Mouse (Mus musculus) brain, embryonic 14.5 days (tissue): ENCODE data around the gene Plekha7. TPM values are rescaled to one million over a fixed set of nuclear protein-coding genes. Genes with fewer than 3 reads are reported as not detected.
A peak's percentile ranks its signal among the peaks of the same experiment; 100 is the strongest.

Source experiments
- DNase-seq: peaks from one replicate; pipeline ENCODE4 v3.0.0-alpha.2; 2011; ENCODE audit warnings: low read depth
- CTCF ChIP-seq: fragments of 200-500 bp; IDR thresholded peaks from 2 replicates; pipeline ENCODE4 v1.5.1; 2012; ENCODE audit warnings: inconsistent platforms, mild to moderate bottlenecking, moderate library complexity, borderline replicate concordance; ENCODE audit not compliant: insufficient read depth, insufficient read length; ENCODE audit errors: extremely low read depth
- POLR2A ChIP-seq: fragments of 200-500 bp; IDR thresholded peaks from 2 replicates; pipeline ENCODE4 v1.6.1; 2012; ENCODE audit warnings: mild to moderate bottlenecking, inconsistent platforms, borderline replicate concordance; ENCODE audit not compliant: poor library complexity, insufficient read depth, insufficient read length, severe bottlenecking; ENCODE audit errors: extremely low read depth
- polyA plus RNA-seq: library from polyadenylated mRNA; depleted of rRNA; stranded (reverse); fragments of >200 nt; gene quantifications from 2 replicates; pipeline ENCODE4 v1.2.3, GENCODE M21; 2012

Plekha7 gene
- polyA plus RNA-seq, 1 experiment = 13.5 TPM

DNA sequence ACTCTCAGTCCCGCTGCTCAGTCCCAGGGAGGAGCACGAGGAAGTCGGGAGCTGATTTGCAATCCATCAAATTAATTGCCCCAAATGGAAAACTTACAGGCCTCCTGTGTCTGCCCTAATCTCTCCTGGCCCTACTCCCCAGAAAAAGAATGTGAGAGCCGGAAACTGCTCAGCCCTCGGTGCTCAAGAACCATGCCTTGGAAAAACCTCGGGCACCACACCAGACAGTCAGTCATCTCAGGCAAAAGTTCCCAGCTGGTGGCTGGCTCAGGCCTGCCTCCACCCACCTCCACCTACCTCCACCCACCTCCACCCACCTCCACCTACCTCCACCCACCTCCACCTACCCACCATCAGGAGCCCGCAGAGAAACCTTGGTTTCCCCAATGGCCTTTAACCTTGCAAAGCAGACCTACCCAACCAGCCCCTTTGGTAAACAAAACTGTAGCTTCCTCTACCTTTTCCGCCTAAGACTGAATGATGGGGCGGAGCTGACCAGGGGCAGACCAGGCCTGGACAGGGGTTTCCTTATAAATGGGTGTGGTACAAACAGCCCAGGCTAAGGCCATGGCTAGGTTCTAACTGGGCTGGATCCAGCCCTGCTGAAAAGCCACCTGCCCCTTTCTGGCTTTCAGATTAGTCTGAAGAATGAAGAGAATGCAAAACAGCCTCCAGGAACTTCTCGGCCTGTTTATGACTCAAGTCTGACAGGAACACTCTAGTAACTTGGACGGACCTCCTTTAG is 21.4 kb downstream of the Plekha7 start:
- TF ChIP-seq CTCF (no peak), POLR2A (no peak)
- no peak for DNase-seq

DNA sequence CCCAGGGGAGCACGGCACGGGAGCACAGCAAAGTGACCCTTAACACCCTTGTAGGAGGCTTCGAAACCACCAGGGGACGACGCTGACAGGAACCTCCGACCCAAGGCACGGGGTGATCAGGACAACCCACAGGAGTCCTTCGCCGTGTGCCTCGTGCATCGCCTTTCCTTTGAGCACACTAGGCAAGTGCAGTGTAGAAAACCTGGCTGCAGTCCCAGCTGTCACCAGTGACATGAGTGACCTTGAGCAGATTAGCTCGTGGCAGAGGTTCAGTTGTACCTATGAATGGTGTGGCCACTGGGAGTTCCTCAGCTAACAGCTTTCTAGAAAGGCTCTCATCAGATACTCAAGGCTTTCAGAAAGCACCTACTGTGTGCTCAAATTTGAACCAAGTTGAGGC is 22.0 kb downstream of the Plekha7 start:
- TF ChIP-seq CTCF (no peak), POLR2A (no peak)
- peak; percentile 45 for DNase-seq

DNA sequence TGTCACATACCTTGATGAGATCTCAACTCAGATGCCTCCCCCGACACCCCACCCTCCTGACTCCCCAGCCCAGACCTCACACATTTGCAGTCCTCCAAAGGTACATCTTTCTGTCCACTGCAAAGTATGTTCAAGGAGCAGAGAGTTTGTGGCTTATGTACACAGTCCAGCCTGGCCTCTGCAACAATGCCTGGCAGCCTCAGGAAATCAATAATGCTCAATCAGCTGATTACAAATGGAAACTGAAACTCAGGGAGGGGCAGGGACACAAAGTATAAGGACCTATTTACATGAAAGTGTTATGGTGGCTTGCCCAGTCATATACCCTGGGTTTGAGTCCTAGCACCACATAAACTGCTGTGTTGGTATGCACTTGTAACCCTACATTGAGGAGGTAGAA is 23.0 kb downstream of the Plekha7 start:
- TF ChIP-seq CTCF = no peak
- TF ChIP-seq POLR2A = no peak
- no peak for DNase-seq

DNA sequence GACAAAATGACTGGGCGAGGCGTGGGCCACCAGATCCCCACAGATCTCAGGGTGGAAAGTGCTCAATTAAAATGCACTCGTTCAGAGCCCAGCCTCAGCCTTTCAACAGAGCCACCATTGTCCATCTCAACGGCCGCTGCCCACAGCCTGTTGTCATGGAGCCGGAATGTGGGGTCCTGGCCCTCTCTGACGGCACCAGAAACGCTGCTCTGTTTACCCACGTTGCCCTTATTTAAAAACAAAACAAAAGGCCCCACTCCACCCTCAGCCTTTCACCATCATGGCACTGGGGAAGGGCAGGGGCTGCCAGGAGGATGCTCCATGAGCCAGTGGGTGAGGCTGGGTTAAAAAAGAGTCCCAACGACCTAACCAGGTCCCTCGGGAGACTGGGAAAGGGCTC is 25.4 kb downstream of the Plekha7 start:
- peak; percentile 92 for DNase-seq
- TF ChIP-seq POLR2A = no peak
- TF ChIP-seq CTCF = no peak

DNA sequence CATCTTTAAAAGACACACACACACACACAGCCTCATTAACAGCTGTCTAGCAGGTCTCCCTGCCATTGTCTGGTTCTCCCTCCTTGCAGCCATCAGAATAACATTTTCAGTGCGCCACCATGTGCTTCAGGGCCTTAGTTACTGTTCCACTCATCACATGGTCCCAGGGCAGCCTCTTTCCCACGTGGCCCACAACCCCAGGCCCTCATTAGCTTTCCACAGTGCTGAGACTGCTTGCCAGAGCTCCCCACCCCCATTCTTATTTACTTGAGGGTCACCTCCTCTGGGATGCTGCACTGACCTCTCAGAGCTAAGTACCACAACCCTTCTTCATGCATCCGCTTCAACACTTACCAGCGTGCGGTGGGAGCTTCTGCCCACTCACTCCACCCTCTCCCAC is 28.1 kb downstream of the Plekha7 start:
- TF ChIP-seq POLR2A (no peak), CTCF (no peak)
- peak; percentile 67 for DNase-seq

DNA sequence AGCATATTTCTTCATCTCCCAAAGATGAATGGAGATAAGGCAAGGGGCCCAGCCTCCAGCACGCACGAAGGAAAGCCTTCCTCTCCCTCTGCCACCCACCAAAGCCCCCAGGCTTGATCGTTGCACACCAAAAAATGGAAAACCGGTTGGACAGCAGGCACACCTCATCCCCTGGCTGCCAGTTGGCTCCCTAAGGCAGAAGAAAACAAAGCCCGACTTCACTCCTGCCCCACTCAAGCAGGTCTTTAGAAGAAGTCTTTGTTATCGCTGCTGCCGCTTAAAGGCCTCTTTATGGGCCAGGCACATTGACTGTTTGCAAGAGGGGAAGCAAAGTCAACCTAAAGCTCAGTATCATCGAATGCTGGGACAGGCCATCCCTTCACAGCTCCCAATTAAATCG is 29.9 kb downstream of the Plekha7 start:
- TF ChIP-seq CTCF (no peak), POLR2A (no peak)

DNA sequence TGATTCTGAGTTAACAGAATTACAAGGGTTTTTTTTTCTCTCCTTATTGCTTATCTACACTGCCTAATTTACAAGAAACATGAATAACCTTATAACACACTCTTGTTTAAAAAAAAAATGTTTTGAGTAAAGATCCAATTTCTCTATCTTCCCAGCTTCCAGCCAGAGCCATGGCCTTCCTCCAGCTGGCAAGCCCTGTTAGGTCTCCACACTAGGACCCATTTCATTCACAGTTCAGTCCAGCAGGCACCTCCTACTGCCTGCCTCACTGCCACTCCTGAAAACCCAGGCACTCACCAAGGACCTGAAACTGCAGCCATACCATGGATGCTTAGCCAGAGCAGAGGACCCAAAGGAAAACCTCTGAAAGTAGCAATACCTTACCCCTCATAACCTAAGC is 31.9 kb downstream of the Plekha7 start:
- TF ChIP-seq CTCF = no peak
- TF ChIP-seq POLR2A = no peak
- no peak for DNase-seq

More for the DNA sequence above, 29.9 kb downstream of the Plekha7 start:
- DNase-seq = peak; percentile 37

DNA sequence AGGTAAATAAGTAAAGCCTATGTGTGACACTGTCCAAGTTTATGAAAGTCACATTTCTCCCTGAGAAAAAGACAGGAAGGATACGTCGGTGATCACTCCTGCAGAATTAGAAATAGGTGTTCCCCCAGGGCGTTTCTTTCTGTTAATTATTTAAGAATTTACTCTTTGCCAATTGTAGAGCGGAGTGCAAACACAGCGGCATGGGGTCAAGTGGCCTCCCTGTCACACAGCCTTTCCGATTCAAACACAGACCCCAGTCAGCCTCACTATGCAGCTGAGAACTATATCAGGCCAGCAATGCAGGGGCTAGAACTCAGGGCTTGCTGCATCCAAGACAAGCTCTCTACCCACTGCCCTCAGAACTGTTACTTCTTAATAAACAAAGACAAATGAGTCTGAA is 35.1 kb downstream of the Plekha7 start:
- no peak for DNase-seq
- TF ChIP-seq CTCF = no peak
- no peak for TF ChIP-seq POLR2A

DNA sequence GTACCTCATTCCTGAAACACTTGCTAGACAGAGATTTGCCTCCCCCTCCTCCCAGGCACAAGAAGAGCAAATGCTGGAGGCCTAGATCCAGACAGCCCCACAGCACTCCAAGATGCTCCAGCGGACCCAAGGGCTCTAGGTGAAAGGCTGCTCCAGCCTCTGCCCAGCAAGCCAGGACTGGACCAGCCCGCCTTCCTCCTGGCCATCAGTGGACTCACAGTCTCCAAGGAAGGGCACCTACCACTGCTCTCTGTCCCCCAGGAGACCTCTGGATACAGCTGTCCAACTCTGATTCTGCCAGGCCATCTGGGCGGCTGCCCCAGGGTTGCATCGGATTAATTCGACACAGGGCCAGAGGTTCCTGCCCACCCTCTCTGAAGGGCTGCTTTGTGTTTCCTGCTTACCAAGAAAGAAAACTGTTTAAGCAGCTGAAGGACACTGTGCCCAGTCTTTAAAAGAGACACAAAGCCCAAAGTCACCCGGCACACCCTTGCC is 38.6 kb downstream of the Plekha7 start:
- TF ChIP-seq POLR2A (no peak), CTCF (no peak)
- no peak for DNase-seq

DNA sequence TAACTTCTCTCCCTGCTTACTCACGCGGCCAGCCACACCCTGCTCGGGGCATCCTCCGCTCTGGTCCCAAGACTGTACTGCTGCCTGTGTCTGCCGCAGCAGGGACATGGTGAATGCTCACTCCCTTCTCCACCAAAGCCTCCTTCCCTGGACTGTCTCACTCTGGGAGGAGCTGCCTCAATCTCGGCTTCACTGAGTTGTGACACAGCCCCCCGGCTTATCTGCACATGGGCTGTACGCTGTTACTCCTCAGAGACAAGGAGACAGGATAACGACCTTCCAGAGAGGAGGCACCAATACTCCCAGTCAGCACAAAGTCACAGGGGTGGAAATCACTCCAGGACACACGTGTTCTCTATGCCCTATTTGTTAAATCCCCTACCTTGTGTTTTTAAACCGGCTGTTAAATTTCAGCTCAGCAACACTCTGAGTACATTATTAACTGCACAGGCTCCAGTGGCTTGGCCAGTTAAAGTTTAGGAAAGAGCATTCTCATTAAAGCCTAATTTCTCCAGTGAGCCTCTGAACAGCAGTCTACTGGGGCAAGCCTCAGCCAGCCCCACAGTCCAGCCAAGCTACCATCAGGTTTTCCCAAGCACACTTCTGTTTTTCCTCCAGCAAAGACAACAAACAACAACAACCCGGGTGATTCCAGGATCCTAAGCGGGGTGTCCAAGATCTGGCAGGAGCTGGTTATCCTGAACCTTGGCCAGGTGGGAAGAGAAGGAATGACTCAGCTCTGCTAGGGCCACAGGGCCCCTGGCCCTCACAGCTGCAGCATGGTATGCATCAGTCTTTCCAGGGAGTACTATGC is 39.9 kb downstream of the Plekha7 start:
- DNase-seq = no peak
- TF ChIP-seq POLR2A = no peak

DNA sequence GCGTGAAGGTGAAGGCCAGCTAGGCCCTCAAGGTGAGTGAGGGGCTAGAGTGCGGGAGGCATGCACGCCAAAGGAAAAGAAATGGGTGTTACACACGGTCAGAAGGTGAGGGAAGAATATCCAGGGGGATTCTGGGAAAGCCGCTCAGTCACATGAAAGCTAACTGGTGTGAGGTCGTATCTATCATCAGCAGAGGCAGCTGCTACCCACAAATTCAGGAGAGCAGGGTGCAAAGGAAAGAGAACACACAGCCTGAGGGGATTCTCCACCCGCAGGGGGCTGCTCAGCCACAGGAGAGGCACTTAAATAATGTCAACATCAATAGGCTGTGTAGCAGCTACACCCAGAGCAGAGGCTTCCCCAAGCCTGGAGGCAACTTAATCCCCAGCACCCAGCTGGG is 44.9 kb downstream of the Plekha7 start:
- no peak for DNase-seq
- TF ChIP-seq POLR2A (no peak), CTCF (no peak)
